Mouse (Mus musculus): ENCODE measurements at regions not wholly inside any gene's neighbourhood (a gene's known extent, or its start where the extent isn't known, plus 50 kb on each side); places are given as distances from the start of the nearest gene placed in this dataset.

DNA sequence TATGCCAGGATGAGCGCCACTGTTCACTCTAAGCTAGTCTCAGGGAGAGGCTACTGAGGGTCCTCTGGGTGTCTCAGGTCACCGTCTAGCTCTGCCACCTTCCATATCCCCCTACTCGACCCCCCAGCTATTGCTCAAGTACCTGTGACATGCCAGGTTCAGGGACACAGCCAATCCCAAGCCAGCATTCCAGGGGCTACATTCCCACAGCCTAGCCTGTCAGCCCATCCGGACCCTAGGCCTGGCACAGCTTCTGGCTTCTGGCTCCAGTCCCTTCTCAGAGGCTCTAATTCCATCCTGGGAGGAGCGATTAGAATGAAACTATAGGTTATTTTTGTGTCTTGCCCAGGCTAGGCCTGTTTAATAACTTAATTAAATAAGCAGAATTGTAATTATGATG lies 105.2 kb downstream of the 1810010D01Rik start:
- no peak for ATAC-seq

GRCm38 (mm10) chr7:145102216-145102615 lies 105.7 kb downstream of the 1810010D01Rik start:
- ATAC-seq = no peak

GRCm38 (mm10) chr7:145098335-145098734 lies 109.6 kb downstream of the 1810010D01Rik start:
- ATAC-seq = no peak

DNA sequence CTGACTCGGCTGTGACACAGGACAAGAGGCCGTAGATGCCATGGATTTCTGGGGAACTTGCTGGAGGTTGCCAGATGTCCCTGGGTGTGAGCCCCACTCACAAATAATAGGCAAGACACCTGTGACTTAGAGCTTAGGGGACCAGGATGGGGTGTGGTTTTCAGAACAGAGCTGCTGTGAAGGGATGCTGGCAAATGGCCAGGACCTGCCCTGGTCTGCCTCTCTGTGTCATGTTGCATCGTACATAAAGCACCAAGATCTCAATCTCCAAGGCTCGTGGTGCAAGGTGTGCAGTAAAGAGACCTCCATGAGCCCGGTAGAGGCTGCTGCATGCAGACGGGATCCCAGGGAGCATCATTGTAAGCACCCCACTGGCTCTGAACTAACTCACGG lies 113.8 kb downstream of the 1810010D01Rik start:
- no peak for ATAC-seq

DNA sequence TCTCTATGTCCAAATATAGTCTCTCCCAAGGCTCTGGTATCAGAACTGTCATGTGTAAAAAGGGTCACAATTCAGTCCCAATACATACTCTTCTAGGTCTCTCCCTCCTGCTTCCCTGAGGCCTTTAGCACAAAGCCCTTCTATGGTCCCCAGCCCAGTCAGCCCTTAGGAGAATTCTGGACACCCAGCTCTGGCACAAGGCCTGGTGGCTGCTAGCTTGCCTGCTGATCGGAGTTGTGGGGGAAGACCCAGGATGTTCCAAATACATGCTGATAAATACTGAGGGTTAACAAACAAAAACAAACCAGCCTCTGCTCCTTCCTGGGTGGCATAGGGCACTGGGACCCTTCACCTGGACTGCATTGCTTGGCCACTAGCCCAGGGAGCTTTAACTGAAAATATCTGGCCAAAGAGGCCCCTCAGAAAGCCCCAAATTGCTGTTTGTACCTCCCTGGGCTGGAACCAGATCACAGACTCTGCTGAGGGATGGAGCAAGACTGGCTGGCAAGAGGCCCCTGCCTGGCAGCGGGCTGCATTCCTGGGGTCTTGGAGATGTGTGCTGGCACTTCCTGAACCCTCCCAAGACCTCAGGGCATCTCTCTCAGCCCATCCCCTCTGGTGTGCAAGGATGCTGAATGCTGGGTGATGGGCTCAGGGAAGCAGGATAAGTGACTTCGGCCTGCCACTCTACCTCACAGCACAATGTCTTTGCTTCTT lies 114.3 kb downstream of the 1810010D01Rik start:
- ATAC-seq = no peak

- no peak for ATAC-seq
Measured at GRCm38 (mm10) chr7:145092392-145093176, 115.3 kb downstream of the 1810010D01Rik start.

DNA sequence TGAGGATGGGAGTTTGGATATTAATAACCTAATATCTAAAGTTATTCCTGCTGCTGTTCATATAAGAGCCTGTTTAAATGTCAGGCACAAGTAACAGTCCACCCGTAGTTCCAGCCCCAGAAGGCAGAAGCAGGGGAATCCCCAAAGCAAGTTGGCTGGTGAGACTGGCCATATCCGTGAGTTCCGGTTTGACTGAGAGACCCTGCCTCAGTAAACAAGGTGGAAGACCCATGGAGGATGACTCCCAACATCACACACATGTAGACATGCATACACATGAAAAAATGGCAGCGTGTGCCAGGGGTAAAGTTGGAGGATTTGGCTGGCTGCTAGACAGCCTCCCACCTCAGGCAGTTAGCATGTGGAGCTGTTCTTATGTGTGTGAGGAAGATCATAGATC lies 117.1 kb downstream of the 1810010D01Rik start:
- ATAC-seq = no peak

DNA sequence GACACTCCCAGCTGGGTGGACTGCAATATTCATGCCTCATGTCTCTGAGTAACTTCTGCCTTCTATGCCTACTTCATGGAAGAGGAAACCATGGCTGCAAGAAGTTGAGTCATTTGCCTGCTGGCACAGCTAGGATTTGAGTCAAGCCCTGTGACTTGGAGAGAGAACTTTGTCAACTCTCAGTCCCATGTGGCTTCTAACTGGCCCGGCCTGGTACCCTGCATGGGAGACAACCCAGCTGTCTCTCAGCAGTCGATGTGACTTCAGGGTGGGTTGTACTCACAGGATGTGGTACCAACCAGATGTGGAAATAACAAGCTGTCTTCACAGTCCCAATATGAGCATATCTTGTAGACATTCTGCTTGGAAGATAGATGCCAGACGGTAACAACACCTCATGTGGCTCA lies 118.6 kb downstream of the 1810010D01Rik start:
- no peak for ATAC-seq

DNA sequence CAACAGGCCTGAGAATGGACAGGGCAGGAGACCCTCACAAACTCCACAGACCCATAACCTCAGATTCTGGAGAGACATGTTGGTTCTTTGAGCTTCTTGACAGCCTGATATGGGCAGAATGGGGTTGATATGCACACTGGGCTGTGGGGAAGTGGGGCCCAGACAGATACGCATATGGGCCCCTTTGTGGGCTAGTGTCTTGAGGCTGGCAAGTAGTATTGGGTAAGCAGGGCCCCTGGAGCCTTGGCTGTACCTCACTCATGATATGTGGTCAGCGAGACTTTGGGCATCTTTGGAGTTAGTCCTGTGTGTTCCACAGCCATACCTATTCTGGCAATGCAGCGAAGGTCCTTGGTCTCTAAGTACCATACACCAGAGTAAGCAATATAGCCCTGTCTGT lies 119.3 kb downstream of the 1810010D01Rik start:
- ATAC-seq = no peak

DNA sequence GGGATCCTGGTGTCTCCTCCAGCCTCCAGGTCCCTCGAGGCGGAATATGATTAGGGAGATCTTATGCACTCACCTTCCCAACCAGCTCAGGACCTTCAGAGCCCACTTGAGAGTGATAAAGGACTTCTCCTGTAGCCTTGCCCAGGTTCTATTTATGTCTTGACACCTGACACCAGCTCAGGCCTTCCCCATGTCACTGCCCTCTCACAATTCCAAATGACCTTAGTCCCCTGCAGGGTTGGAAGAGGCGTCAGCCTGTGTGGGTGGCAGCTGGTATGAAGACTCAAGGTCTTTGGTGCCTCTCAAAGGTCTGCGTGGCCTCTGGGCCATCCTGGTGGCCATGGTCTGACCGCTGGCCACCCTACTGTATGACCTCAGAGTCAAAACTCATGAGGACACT lies 120.1 kb downstream of the 1810010D01Rik start:
- ATAC-seq = no peak

- no peak for ATAC-seq
Measured at GRCm38 (mm10) chr7:145082917-145083752, 124.8 kb downstream of the 1810010D01Rik start.

- ATAC-seq = no peak
Measured at GRCm38 (mm10) chr7:145071996-145072790, 132.5 kb upstream of the Ccnd1 start.

GRCm38 (mm10) chr7:145071533-145071932 lies 131.8 kb upstream of the Ccnd1 start:
- ATAC-seq = no peak

- no peak for ATAC-seq
Measured at GRCm38 (mm10) chr7:145067366-145067765, 127.6 kb upstream of the Ccnd1 start.

DNA sequence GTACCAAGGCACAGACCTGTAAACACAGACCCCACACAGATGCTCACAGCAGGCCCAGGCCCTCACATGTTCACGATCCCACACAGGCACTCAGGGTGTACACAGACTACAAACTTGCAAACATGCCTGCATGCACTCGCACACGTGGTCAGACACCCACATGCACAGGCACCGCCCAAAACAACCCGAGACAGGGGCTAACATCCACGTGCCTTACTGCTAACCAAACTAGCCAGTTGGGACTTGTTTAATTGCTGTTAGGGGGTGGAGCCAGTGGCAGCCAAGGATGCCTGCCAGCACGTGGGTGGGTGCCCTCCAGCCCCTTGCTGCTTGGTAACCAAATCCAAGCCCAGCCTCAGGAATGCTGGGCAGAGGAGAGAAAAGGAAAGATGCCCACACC lies 116.6 kb upstream of the Ccnd1 start:
- ATAC-seq = no peak

DNA sequence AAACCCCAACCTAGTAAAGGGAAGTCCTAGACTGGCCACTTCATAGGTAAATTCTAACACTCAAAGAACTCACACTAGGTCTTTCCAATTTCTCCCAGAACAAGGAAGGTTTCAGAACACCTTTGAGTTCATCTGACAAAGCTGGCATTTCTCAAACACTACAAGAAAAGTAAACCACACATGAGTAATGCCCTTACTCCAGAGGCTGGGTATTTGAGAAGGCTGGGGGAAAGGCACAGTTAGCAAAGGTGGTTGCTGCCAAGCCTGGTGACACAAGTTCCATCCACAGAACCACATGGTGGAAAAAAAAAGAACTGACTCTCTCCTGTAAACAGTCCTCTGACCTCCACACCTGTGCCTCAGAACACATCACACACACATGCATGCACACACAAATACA lies 111.9 kb upstream of the Ccnd1 start:
- no peak for ATAC-seq

DNA sequence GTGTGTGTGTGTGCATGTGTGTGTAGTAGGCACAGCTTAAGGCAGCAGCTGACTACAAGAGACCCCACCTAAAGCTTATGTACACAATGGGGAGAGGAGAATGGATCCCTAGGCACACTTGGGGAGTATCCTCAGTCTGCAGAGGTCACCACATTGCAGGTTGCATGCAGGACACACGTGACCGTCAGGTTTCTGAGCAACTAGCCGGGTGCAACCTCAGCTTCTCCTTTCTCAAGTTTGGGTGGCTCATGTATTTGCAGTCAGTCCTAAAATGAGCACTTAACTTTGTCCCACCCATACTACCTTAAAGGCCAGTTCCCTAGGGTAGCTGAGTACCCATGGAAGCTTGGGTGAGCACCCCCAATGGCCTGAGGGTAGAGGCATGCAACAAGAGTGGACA lies 111.0 kb upstream of the Ccnd1 start:
- no peak for ATAC-seq

GRCm38 (mm10) chr7:145048481-145048877 lies 108.8 kb upstream of the Ccnd1 start:
- ATAC-seq = no peak

- ATAC-seq = no peak
Measured at GRCm38 (mm10) chr7:145047771-145048480, 108.2 kb upstream of the Ccnd1 start.

- ATAC-seq = no peak
Measured at GRCm38 (mm10) chr7:145045230-145045629, 105.5 kb upstream of the Ccnd1 start.

GRCm38 (mm10) chr7:145043455-145044149 lies 103.9 kb upstream of the Ccnd1 start:
- no peak for ATAC-seq
